Mouse (Mus musculus): ENCODE measurements around the gene Pdhb. TPM values are rescaled to one million over a fixed set of nuclear protein-coding genes. Genes with fewer than 3 reads are reported as not detected.

Gene Pdhb
- 33.3 and 34.0 TPM in 2 replicates for polyA plus RNA-seq (2012; rRNA removed)

DNA sequence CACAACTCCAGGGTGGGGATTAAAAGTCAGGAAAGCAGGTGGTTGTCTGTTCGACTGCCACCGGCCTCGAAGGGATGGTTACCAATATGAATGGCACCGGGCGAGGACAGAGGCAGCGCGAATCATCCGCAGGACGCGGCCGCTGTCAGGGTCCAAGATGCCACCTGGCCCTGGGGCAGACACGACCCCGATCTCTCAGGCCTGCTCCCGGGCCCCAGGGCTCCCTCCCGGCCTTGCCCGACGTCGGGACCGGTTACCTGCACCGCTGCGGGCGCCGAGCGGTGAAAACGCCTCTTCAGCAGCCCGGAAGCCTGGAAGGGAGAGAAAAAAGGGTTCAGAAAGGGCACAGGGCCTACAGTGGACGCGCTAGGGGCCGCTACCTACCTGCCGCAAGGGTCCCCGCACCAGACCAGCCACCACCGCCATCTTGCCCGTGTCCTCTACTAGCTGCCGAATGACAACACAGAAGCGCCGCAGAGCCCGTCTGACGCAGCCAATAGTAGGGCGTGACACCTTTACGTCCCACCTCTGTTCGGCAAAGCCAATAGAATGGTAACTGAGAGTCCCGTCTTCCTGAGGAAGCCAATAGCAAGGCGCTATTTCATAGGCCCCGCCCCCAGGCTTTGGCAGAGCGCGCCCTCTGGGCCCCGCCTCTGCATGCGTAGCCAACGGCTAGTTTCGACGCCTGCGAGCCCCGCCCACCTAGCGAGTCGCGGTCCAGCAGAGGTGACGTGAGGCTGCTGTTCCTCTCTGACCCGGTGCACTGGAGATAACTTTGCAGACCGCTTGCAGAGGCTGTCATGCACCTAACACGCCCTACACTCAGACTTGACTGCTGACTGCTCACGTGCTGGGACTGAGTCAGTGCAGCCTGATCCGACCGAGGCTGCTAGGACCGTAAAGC is at the start of gene Pdhb:
Gene Pdhb, minus strand, starts transcription at position 519 of the 904 bp plus-strand sequence.

DNA sequence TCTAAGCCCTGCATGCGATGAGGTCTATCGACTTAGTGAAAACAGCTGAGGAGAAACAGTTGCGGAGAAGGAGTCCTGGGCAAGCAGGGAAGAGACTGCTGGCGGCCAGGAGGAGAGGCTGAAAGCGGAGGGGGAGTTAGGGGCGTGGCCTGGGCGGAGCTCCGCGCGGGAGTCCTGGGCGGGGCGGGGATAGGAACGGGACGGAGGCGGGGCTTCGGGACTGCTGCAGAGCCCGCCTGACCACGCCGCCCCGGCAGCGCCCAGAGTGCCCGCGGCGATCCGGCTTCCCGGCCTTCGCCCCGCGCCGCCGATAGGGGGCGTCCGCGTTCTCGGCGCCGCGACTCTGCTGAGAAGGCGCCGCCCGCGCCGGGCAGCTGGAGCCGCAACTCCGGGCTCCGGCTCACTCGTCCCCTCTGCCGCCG is 41.0 kb upstream of the Pdhb start, which contains the start of gene Kctd6:
Gene Kctd6, plus strand, starts transcription at position 338 of the 422 bp plus-strand sequence.

Other genes with a start within 250 kb of the Pdhb start
- not detected in 2 replicates for gene Gm45521, start 215.7 kb downstream of the Pdhb start, polyA plus RNA-seq (2012; rRNA removed)
- 3.5 and 4.1 TPM in 2 replicates for gene Dnase1l3, start 178.5 kb downstream of the Pdhb start, polyA plus RNA-seq (2012; rRNA removed)
- gene Abhd6, start 170.1 kb downstream of the Pdhb start, polyA plus RNA-seq (2012; rRNA removed) = 34.6 and 40.3 TPM in 2 replicates
- gene Rpp14, start 92.7 kb downstream of the Pdhb start, polyA plus RNA-seq (2012; rRNA removed) = 3.9 and 5.5 TPM in 2 replicates
- gene Pxk, start 74.8 kb downstream of the Pdhb start, polyA plus RNA-seq (2012; rRNA removed) = 23.0 and 37.5 TPM in 2 replicates
- 4.3 and 5.0 TPM in 2 replicates for gene Kctd6, start 41.1 kb upstream of the Pdhb start, polyA plus RNA-seq (2012; rRNA removed)
- 2.1 and 2.2 TPM in 2 replicates for gene Acox2, start 86.3 kb upstream of the Pdhb start, polyA plus RNA-seq (2012; rRNA removed)
- gene Fam107a, start 145.0 kb upstream of the Pdhb start, polyA plus RNA-seq (2012; rRNA removed) = 0.83 and 1.2 TPM in 2 replicates
- gene Oit1, start 205.7 kb upstream of the Pdhb start, polyA plus RNA-seq (2012; rRNA removed) = 810 and 834 TPM in 2 replicates

All from colon, adult 2 months (tissue).